Mouse (Mus musculus): ENCODE data around the gene Klra9. TPM values are rescaled to one million over a fixed set of nuclear protein-coding genes. Genes with fewer than 3 reads are reported as not detected.

Klra9 gene
- polyA plus RNA-seq (2012; rRNA removed; ENCODE audit: low replicate concordance): not detected in 2 replicates

DNA sequence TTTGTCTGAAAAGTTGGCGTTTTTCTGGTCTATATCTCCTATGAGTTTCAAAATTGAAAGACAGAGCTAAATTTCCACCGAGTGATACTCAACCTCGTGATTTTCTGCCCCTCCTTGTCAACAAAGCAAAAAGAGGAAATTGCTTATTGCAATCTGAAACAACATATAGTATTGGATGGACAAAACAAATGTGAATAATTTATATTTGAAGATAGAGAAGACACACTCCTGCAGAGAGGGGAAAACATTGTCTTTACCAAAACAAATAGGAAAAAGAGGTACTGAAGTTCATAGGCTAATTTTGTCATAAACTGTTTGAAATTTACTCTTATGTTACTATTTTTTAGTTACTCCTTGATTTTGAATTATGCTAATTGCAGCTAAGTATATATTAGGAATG lies at the start of gene Klra9:
Klra9 (minus strand) TSS at position 101 of the 400 bp plus-strand sequence.

DNA sequence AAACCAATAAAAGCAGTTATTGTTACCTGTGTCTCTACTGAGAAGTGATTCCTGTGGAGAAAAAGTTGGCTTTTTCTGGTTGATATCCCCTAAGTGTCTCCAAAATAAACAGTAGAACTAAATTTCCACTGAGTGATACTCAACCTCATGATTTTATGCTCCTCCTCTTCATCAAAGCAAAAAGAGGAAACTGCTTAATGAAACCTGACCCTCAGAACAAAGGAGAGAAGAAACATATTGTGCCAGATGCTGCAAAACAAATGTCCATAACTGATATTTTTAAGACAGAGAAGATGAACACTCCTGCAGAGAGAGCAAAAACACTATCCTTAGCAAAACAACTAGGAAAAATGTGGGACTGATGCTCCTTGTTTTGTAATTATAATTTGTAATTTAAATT lies 40.3 kb upstream of the Klra9 start, which contains the start of gene Klra7:
Klra7 (minus strand) TSS at position 101 of the 400 bp plus-strand sequence.

GRCm38 (mm10) chr6:130129798-130130197 lies 63.1 kb downstream of the Klra9 start, which contains the start of gene Klra8:
TSS of gene Klra8 (minus strand) at chr6:130129898.

Other genes starting within 250 kb of the Klra9 start
- not detected in 2 replicates for gene Klra6, start 166.2 kb downstream of the Klra9 start, polyA plus RNA-seq (2012; rRNA removed; ENCODE audit: low replicate concordance)
- not detected in 2 replicates for gene Klra4, start 125.8 kb downstream of the Klra9 start, polyA plus RNA-seq (2012; rRNA removed; ENCODE audit: low replicate concordance)
- not detected in 2 replicates for gene Klra8, start 63.2 kb downstream of the Klra9 start, polyA plus RNA-seq (2012; rRNA removed; ENCODE audit: low replicate concordance)
- not detected in 2 replicates for gene Klra7, start 40.2 kb upstream of the Klra9 start, polyA plus RNA-seq (2012; rRNA removed; ENCODE audit: low replicate concordance)
- gene Klra10, start 88.8 kb upstream of the Klra9 start, polyA plus RNA-seq (2012; rRNA removed; ENCODE audit: low replicate concordance): not detected in 2 replicates
- gene Klra3, start 144.5 kb upstream of the Klra9 start, polyA plus RNA-seq (2012; rRNA removed; ENCODE audit: low replicate concordance): not detected in 2 replicates
- gene Klra1, start 193.8 kb upstream of the Klra9 start, polyA plus RNA-seq (2012; rRNA removed; ENCODE audit: low replicate concordance): not detected in 2 replicates